Mouse (Mus musculus) brown adipose tissue, adult 24 weeks (tissue): Measurements from ENCODE around the gene Rtp4. TPM values are rescaled to one million over a fixed set of nuclear protein-coding genes. Genes with fewer than 3 reads are reported as not detected.

ENCODE experiments used
- H3K27ac ChIP-seq: fragments of 200-500 bp; replicated peaks from 2 replicates; pipeline ENCODE4 v1.5.1; 2012; ENCODE audit warnings: low read depth, mild to moderate bottlenecking, low read length
- H3K4me1 ChIP-seq: fragments of 200-500 bp; 2 replicates; pipeline ENCODE4 v1.6.1; 2012; ENCODE audit warnings: low read length, mixed read lengths; ENCODE audit not compliant: control insufficient read depth, insufficient read depth, insufficient read length
- H3K4me3 ChIP-seq: fragments of 200-500 bp; 2 replicates; pipeline ENCODE4 v1.5.1; 2012; ENCODE audit warnings: low read depth, mild to moderate bottlenecking, low read length, moderate library complexity; ENCODE audit not compliant: insufficient read depth
- polyA plus RNA-seq: library from polyadenylated mRNA; stranded (reverse); fragments of >200 nt; gene quantifications from 2 replicates; pipeline ENCODE4 v1.2.4, GENCODE M21; 2012; ENCODE audit not compliant: missing spikeins, insufficient read depth, insufficient read length

Gene Rtp4
- polyA plus RNA-seq, 1 experiment, result 7.4 TPM

- Histone ChIP-seq H3K4me3 (no peak overlapping the region), H3K27ac (no peak overlapping the region), H3K4me1 (no peaks in the 10 kb centered on the region; the same call in none of the 2 replicates)
Observed at GRCm38 (mm10) chr16:23522081-23522480, 2.0 kb downstream of the Rtp4 start.

GRCm38 (mm10) chr16:23529186-23529585 lies 9.1 kb downstream of the Rtp4 start:
- H3K4me1 ChIP-seq, result no peaks in the 10 kb centered on the region
- H3K4me3 ChIP-seq, result no peak overlapping the region
- H3K27ac ChIP-seq, result no peak overlapping the region

- H3K4me3 ChIP-seq, result no peak overlapping the region
- no peak overlapping the region for H3K27ac ChIP-seq
Observed at GRCm38 (mm10) chr16:23533707-23534106, 13.6 kb downstream of the Rtp4 start.

GRCm38 (mm10) chr16:23541046-23541445 lies 21.0 kb downstream of the Rtp4 start:
- no peak overlapping the region for H3K27ac ChIP-seq
- H3K4me3 ChIP-seq, result no peak overlapping the region
- no peaks in the 10 kb centered on the region for H3K4me1 ChIP-seq

More at GRCm38 (mm10) chr16:23533707-23534106, 13.6 kb downstream of the Rtp4 start:
- no peaks in the 10 kb centered on the region for H3K4me1 ChIP-seq

GRCm38 (mm10) chr16:23542866-23543265 lies 22.8 kb downstream of the Rtp4 start:
- no peak overlapping the region for H3K4me3 ChIP-seq
- H3K4me1 ChIP-seq, result no peaks in the 10 kb centered on the region
- H3K27ac ChIP-seq, result no peak overlapping the region

GRCm38 (mm10) chr16:23544361-23544760 lies 24.3 kb downstream of the Rtp4 start:
- H3K4me3 ChIP-seq, result no peak overlapping the region

GRCm38 (mm10) chr16:23547783-23548182 lies 27.7 kb downstream of the Rtp4 start:
- Histone ChIP-seq H3K4me3 (no peak overlapping the region), H3K27ac (no peak overlapping the region)

More at GRCm38 (mm10) chr16:23544361-23544760, 24.3 kb downstream of the Rtp4 start:
- Histone ChIP-seq H3K4me1 (no peaks in the 10 kb centered on the region), H3K27ac (no peak overlapping the region)

GRCm38 (mm10) chr16:23550346-23550980 lies 30.4 kb downstream of the Rtp4 start:
- Histone ChIP-seq H3K4me3 (no peak overlapping the region), H3K27ac (no peak overlapping the region), H3K4me1 (no peaks in the 10 kb centered on the region)

More at GRCm38 (mm10) chr16:23547783-23548182, 27.7 kb downstream of the Rtp4 start:
- no peaks in the 10 kb centered on the region for H3K4me1 ChIP-seq

GRCm38 (mm10) chr16:23550981-23551582 lies 31.0 kb downstream of the Rtp4 start:
- no peak overlapping the region for H3K4me3 ChIP-seq
- H3K27ac ChIP-seq, result no peak overlapping the region
- H3K4me1 ChIP-seq, result no peaks in the 10 kb centered on the region

- no peak overlapping the region for H3K27ac ChIP-seq
- H3K4me1 ChIP-seq, result no peaks in the 10 kb centered on the region
- no peak overlapping the region for H3K4me3 ChIP-seq
Observed at GRCm38 (mm10) chr16:23554673-23555072, 34.6 kb downstream of the Rtp4 start.

GRCm38 (mm10) chr16:23557195-23557594 lies 37.1 kb downstream of the Rtp4 start:
- H3K4me1 ChIP-seq, result no peaks in the 10 kb centered on the region
- no peak overlapping the region for H3K4me3 ChIP-seq
- H3K27ac ChIP-seq, result no peak overlapping the region

GRCm38 (mm10) chr16:23557669-23558068 lies 37.6 kb downstream of the Rtp4 start:
- no peak overlapping the region for H3K4me3 ChIP-seq
- no peak overlapping the region for H3K27ac ChIP-seq
- H3K4me1 ChIP-seq, result no peaks in the 10 kb centered on the region

- Histone ChIP-seq H3K4me3 (no peak overlapping the region), H3K4me1 (no peaks in the 10 kb centered on the region), H3K27ac (no peak overlapping the region)
Observed at GRCm38 (mm10) chr16:23568369-23568958, 48.4 kb downstream of the Rtp4 start.

GRCm38 (mm10) chr16:23574561-23574960 lies 54.5 kb downstream of the Rtp4 start:
- no peaks in the 10 kb centered on the region for H3K4me1 ChIP-seq
- no peak overlapping the region for H3K27ac ChIP-seq
- H3K4me3 ChIP-seq, result no peak overlapping the region

GRCm38 (mm10) chr16:23591119-23592105 lies 71.3 kb downstream of the Rtp4 start:
- no peak overlapping the region for H3K4me3 ChIP-seq
- H3K4me1 ChIP-seq, result no peaks in the 10 kb centered on the region
- no peak overlapping the region for H3K27ac ChIP-seq
